Mouse (Mus musculus) embryo, embryonic 10.5 days (tissue): ENCODE measurements at regions not wholly inside any gene's neighbourhood (a gene's known extent, or its start where the extent isn't known, plus 50 kb on each side); places are given as distances from the start of the nearest gene placed in this dataset.

Source experiments
- DNase-seq: peaks from one replicate; pipeline ENCODE4 v3.0.0-alpha.2; 2015; ENCODE audit warnings: low spot score

GRCm38 (mm10) chr7:40257733-40258376, 640.3 kb upstream of the Vstm2b start:
- DNase-seq, result no peak

- DNase-seq, result no peak
These were observed 639.8 kb upstream of the Vstm2b start for GRCm38 (mm10) chr7:40258377-40258739.

- peak; percentile 75 for DNase-seq
These were observed 624.6 kb upstream of the Vstm2b start for GRCm38 (mm10) chr7:40273459-40274072.

- DNase-seq, result no peak
These were observed 623.0 kb upstream of the Vstm2b start for GRCm38 (mm10) chr7:40275078-40275477.

GRCm38 (mm10) chr7:40275658-40276057, 622.5 kb upstream of the Vstm2b start:
- DNase-seq, result peak; percentile 30

GRCm38 (mm10) chr7:40276116-40276515, 622.0 kb upstream of the Vstm2b start:
- DNase-seq, result peak; percentile 44

- no peak for DNase-seq
These were observed 608.0 kb upstream of the Vstm2b start for GRCm38 (mm10) chr7:40290166-40290565.

GRCm38 (mm10) chr7:40310558-40310957, 587.6 kb upstream of the Vstm2b start:
- DNase-seq, result peak; percentile 46

- no peak for DNase-seq
These were observed 577.0 kb upstream of the Vstm2b start for GRCm38 (mm10) chr7:40321171-40321570.

GRCm38 (mm10) chr7:40325188-40325705, 572.9 kb upstream of the Vstm2b start:
- no peak for DNase-seq

GRCm38 (mm10) chr7:40332455-40332854, 565.7 kb upstream of the Vstm2b start:
- peak; percentile 63 for DNase-seq

- DNase-seq, result peak; percentile 3
These were observed 545.8 kb upstream of the Vstm2b start for GRCm38 (mm10) chr7:40352306-40352705.

GRCm38 (mm10) chr7:40362719-40363118, 535.4 kb upstream of the Vstm2b start:
- peak; percentile 48 for DNase-seq

- no peak for DNase-seq
These were observed 525.4 kb upstream of the Vstm2b start for GRCm38 (mm10) chr7:40372713-40373112.

- DNase-seq, result no peak
These were observed 520.3 kb upstream of the Vstm2b start for GRCm38 (mm10) chr7:40377839-40378238.

GRCm38 (mm10) chr7:40381244-40381643, 516.9 kb upstream of the Vstm2b start:
- no peak for DNase-seq

- no peak for DNase-seq
These were observed 510.0 kb upstream of the Vstm2b start for GRCm38 (mm10) chr7:40388152-40388551.

GRCm38 (mm10) chr7:40389795-40390194, 508.3 kb upstream of the Vstm2b start:
- peak; percentile 39 for DNase-seq

- DNase-seq, result peak; percentile 44
These were observed 507.2 kb upstream of the Vstm2b start for GRCm38 (mm10) chr7:40390927-40391326.

GRCm38 (mm10) chr7:40391626-40392025, 506.5 kb upstream of the Vstm2b start:
- peak; percentile 19 for DNase-seq

GRCm38 (mm10) chr7:40392207-40392606, 505.9 kb upstream of the Vstm2b start:
- DNase-seq, result peak; percentile 3

GRCm38 (mm10) chr7:40392699-40393098, 505.4 kb upstream of the Vstm2b start:
- no peak for DNase-seq

- DNase-seq, result no peak
These were observed 499.9 kb upstream of the Vstm2b start for GRCm38 (mm10) chr7:40398266-40398665.

- no peak for DNase-seq
These were observed 478.8 kb upstream of the Vstm2b start for GRCm38 (mm10) chr7:40419332-40419731.
